Comparison of ENCODE assay signal across 31 mouse cellular contexts in the genomic region with DNA sequence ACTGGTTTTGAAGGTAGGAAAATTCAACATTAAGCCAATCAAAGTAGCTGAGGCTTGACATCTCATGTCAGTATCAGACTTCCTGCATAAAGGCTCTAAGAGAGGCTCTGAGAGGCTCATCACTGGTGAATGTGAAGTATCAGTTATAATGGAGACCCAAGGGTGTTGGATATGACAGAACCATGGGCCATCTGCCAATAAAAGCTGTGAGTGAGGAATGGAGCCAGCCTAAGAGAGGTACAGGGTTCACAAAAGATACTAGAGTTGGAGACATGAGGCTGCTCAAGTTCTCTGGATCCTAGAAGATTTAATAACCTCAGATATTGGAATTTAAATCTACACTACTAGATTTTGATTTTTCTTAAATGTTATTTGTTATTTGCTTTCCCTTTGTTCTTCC.
"Had no signal": no experiment of that assay in that cellular context is flagged by ENCODE, and none has a peak within 500 bp of the region (broad histone marks: within the 10 kb centered on the region; RNA-seq: fewer than 3 reads in every experiment).

No protein-coding gene starts in this region.

- H3K9ac ChIP-seq: heart, embryonic 13.5 days; heart, embryonic 15.5 days; hindbrain, embryonic 12.5 days; hindbrain, embryonic 13.5 days; hindbrain, embryonic 14.5 days; hindbrain, embryonic 15.5 days; intestine, embryonic 15.5 days; kidney, embryonic 15.5 days had no signal

- H3K4me3 ChIP-seq: heart, embryonic 13.5 days; heart, embryonic 15.5 days; hindbrain, embryonic 10.5 days; hindbrain, embryonic 12.5 days; hindbrain, embryonic 13.5 days; hindbrain, embryonic 15.5 days; intestine, embryonic 15.5 days; kidney, embryonic 15.5 days; layer of hippocampus, adult 2 months; left cerebral cortex, adult 2 months had no signal

- H3K27ac ChIP-seq: heart, embryonic 13.5 days; heart, embryonic 15.5 days; hindbrain, embryonic 10.5 days; hindbrain, embryonic 12.5 days; hindbrain, embryonic 13.5 days; hindbrain, embryonic 14.5 days; hindbrain, embryonic 15.5 days; hindbrain, postnatal 0 days; intestine, embryonic 15.5 days; kidney, embryonic 15.5 days; kidney, postnatal 0 days; layer of hippocampus, adult 2 months; left cerebral cortex, adult 2 months had no signal

- H3K4me1 ChIP-seq: heart, embryonic 13.5 days; heart, embryonic 15.5 days; hindbrain, embryonic 10.5 days; hindbrain, embryonic 12.5 days; hindbrain, embryonic 13.5 days; hindbrain, embryonic 15.5 days; intestine, embryonic 15.5 days; kidney, embryonic 15.5 days had no signal

- DNase-seq: heart, postnatal 14 days; heart, postnatal 36 days; heart, postnatal 4 days; kidney, adult 11 months; kidney, adult 18-20 months; kidney, adult 2 months; kidney, adult 8-10 months; kidney, adult 9 months; kidney, postnatal 10 days; kidney, postnatal 14 days; kidney, postnatal 25 days; kidney, postnatal 36 days; kidney, postnatal 4 days; layer of hippocampus, adult 9-11 months; layer of hippocampus, postnatal 36 days had no signal

- ATAC-seq: hindbrain, embryonic 16.5 days; hindbrain, postnatal 0 days; inflammation-experienced regulatory T-cells, adult 6 months; intestine, embryonic 15.5 days; intestine, postnatal 0 days had no signal

- H3K36me3 ChIP-seq: heart, embryonic 13.5 days; heart, embryonic 15.5 days; hindbrain, embryonic 10.5 days; hindbrain, embryonic 12.5 days; hindbrain, embryonic 13.5 days; hindbrain, embryonic 15.5 days; intestine, embryonic 15.5 days; kidney, embryonic 15.5 days had no signal

- H3K4me2 ChIP-seq: heart, embryonic 13.5 days; heart, embryonic 15.5 days; hindbrain, embryonic 12.5 days; hindbrain, embryonic 13.5 days; hindbrain, embryonic 14.5 days; hindbrain, embryonic 15.5 days; intestine, embryonic 15.5 days; kidney, embryonic 15.5 days had no signal

- H3K9me3 ChIP-seq: heart, embryonic 13.5 days; heart, embryonic 15.5 days; hindbrain, embryonic 10.5 days; hindbrain, embryonic 12.5 days; hindbrain, embryonic 13.5 days; hindbrain, embryonic 15.5 days; intestine, embryonic 15.5 days; kidney, embryonic 15.5 days had no signal

- H3K27me3 ChIP-seq: heart, embryonic 13.5 days; heart, embryonic 15.5 days; hindbrain, embryonic 12.5 days; hindbrain, embryonic 13.5 days; hindbrain, embryonic 15.5 days; intestine, embryonic 15.5 days; kidney, embryonic 15.5 days had no signal
